Mouse (Mus musculus): Measurements from ENCODE around the gene Slc16a3.

The Slc16a3 gene

GRCm38 (mm10) chr11:120979711-120980426 is 31.6 kb downstream of the Slc16a3 start:
- DNase-seq (ENCODE audit: low spot score): no peak

- DNase-seq (ENCODE audit: low spot score): no peak
Measured at GRCm38 (mm10) chr11:120980427-120981035, 32.3 kb downstream of the Slc16a3 start.

DNA sequence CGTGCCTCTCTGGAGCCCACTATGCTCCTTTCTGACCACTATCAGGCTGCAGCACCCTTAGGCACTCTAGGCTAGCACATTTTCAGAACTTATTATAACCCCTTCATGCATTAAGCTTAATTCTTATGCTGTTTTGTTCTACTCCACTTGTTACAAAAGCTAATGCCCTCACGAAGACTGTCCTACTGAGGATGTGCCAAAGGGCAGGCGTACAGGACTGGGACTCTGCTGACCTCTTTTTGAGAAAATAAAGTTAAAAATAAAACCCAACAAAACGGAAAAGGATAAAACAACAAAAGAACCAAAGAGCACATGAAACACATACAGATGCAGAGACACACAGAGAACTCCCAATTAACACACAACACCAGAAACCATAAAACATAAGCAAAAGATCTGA is 33.4 kb downstream of the Slc16a3 start:
- no peak for DNase-seq (ENCODE audit: low spot score)

DNA sequence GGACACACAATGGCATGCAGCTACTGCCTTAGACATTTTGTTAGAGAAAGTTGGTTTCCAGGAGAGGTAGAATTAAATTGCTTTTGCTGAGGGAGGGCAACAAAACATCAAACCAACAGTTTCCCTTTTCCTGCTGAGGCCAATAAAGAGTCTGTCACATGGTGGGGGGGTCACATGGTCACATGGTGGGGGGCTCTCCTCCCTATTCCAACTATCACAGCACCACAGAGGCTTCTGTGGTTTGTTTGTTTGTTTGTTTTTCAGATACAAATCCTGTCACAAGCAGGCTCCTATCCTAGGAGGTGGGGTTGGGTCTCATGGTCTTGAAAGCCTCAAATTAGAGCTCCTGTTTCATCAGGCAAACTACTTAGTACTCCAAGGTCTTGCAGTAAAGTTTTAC is 34.2 kb downstream of the Slc16a3 start:
- no peak for DNase-seq (ENCODE audit: low spot score)

GRCm38 (mm10) chr11:120984448-120985330 is 36.4 kb downstream of the Slc16a3 start:
- DNase-seq (ENCODE audit: low spot score): no peak

DNA sequence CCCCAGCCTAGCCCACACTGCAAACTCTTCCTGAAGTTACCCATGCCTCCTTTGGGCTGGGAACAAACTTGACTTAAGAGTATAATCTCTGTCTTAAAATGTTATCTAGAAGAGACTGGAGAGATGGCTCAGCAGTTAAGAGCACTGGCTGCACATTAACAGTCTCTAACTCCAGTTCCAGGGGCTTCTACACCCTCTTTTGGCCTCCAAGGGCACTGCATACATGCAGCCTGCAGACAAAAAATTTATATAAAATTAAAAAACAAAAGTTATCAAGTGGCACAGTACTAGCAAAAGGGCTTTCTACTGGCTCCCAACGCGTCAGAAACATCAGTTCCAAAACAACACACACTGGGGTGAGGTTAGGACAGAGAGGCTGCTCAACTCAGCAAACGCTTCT is 39.3 kb downstream of the Slc16a3 start:
- DNase-seq (ENCODE audit: low spot score): no peak

- DNase-seq (ENCODE audit: low spot score): no peak
Measured at GRCm38 (mm10) chr11:120988410-120988809, 40.1 kb downstream of the Slc16a3 start.

- DNase-seq (ENCODE audit: low spot score): peak; percentile 32
Measured at GRCm38 (mm10) chr11:120989523-120989922, 41.2 kb downstream of the Slc16a3 start.

DNA sequence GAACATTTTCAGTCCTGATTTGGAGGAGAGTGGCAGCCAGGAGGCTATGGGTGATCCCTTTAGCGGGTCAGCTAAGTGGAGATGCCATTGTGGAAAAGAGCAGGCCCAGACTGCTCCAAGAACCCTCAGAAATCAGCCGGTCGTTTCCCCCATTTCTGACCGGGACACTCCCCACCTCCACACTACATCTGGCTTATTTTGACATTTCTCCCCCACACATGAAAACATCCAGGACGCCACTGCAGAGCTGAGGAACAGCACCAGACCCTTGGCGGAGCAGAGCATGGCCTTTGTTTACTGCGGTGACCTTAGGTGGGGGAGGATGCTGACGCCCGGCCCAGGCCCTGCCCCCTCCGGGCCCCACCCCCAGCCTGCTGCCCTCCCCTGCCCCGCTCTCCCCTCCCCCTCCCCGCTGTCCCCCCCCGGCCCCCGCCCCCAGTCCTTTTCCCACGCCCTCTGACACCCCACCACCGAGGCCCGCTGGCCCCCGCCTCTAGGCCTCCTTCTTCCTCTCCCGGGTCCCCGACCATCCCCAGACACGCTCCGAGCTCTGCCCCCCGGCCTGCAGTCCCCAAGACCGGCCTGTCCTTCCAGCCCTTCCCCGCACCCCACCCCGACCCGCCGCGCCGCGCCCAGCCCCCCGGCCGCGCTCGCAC is 42.0 kb downstream of the Slc16a3 start:
- peak; percentile 61 for DNase-seq (ENCODE audit: low spot score)

GRCm38 (mm10) chr11:120990951-120991526 is 42.8 kb downstream of the Slc16a3 start, which contains the start of gene Csnk1d:
TSS of gene Csnk1d (minus strand) at chr11:120991330.
- peak; percentile 97 for DNase-seq (ENCODE audit: low spot score)

GRCm38 (mm10) chr11:120991791-120992190 is 43.5 kb downstream of the Slc16a3 start:
- DNase-seq (ENCODE audit: low spot score): no peak

- DNase-seq (ENCODE audit: low spot score): no peak
Measured at GRCm38 (mm10) chr11:120993080-120993479, 44.8 kb downstream of the Slc16a3 start.

GRCm38 (mm10) chr11:120993586-120993985 is 45.3 kb downstream of the Slc16a3 start:
- no peak for DNase-seq (ENCODE audit: low spot score)

- DNase-seq (ENCODE audit: low spot score): no peak
Measured at GRCm38 (mm10) chr11:120994741-120995140, 46.5 kb downstream of the Slc16a3 start.

DNA sequence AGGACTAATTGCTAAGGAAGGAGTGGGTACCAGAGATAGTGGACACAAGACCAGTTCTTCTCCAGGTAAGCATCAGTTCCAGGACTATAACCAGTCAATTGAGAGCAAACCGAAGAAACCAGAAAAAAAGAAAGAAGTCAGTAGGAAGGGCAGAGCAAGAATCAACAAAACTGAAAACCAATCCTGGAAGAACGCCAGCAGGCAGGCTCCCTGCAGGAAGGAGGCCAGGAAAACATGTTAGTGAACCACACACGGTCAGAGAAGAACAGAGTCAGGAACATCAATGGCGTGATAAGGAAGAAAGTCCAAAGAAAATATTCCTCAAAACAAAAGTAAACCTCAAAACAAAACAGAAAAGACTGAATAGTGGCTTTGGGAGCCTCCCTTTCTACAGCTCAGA is 53.7 kb downstream of the Slc16a3 start:
- no peak for DNase-seq (ENCODE audit: low spot score)

DNA sequence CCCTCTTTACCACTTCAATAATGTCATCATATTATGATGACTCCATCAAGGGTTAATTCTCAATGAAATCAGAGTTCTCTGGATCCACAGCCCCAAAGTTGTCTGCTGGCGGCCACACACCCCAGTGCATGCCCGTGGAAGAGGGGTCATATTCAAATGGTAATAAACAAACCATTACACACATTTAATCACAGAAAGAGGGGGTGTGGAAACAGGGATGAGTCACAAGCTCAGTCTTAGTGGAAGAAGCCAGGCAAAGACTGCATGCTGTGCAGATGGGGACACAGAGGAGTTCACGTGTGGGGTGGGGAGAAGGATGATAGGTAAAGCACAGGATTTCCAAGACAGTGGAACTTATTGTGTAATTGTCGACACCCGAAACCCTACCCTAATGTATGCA is 56.0 kb downstream of the Slc16a3 start:
- DNase-seq (ENCODE audit: low spot score): no peak

DNA sequence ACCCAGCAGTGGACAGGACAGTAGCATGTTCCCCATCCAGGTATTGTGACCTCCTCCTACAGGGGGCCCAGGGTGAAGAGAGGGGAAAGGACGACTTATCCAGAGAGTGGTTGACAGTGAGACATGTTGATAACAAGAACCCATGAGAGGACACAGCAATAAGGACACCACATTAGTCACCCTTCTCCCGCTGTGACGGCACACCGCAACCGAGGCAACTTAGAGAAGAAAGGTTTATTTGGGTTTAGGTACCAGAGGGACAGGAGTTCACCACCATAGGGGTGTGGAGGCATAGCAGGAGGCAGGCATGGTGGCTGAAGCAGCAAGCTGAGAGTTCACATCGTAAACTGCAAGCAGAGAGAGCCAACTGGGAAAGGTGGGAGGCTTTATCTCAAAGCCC is 57.9 kb downstream of the Slc16a3 start:
- no peak for DNase-seq (ENCODE audit: low spot score)

DNA sequence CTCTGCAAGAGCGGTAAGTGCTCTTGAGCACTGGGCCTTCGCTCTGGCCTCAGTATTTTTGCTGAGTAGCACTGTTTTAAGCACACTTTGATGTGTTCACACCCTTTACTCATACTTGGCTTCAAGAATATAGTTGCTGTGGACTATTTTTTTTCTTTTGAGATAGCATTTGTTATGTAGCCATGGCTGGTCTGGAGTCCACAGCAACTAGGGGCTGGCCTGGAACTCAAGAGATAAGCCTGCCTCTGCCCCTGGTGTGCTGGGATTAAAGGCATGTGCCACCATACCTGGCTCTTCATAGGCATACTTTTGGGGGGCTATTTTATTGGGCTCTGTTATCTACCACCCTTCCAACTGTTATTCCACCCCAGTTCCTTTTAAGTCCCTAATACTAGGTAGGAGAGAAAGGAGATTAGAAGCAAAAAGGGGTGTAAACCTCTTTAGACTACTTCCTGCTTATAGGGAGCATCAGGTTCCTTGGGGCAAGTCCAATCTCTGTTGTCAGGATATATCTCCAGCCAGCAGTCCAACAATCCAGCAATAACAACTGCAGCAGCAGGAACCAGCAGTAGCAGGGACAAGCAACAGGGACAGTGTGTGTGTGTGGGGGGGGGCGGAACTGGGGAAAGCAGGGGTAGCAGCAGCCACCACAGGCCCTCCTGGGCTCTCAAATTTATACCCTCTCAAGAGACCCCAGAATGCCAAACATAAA is 61.9 kb downstream of the Slc16a3 start:
- DNase-seq (ENCODE audit: low spot score): no peak

Data from embryo, embryonic 10.5 days (tissue).